Mouse (Mus musculus): ENCODE measurements around the gene Sphk2. TPM values are rescaled to one million over a fixed set of nuclear protein-coding genes. Genes with fewer than 3 reads are reported as not detected.

The Sphk2 gene
- polyA plus RNA-seq, 1 experiment from 2014 or later, result 17.2 TPM

- Histone ChIP-seq H3K9ac (replicated peaks; ENCODE audit: low read length) (no peak overlapping the region), H3K4me1 (ENCODE audit: control insufficient read depth, insufficient read depth, low read length) (peaks cover 61% of the 10 kb centered on the region), H3K4me3 (replicated peaks; ENCODE audit: low read depth, low read length) (no peak overlapping the region), H3K9me3 (ENCODE audit: control insufficient read depth, low read length) (no peaks in the 10 kb centered on the region), H3K36me3 (ENCODE audit: control insufficient read depth, insufficient read depth, low read length) (peaks cover 39% of the 10 kb centered on the region), H3K27ac (replicated peaks; ENCODE audit: low read depth, low read length) (peak overlapping the region; percentile 67), H3K4me2 (ENCODE audit: low read length) (no peak overlapping the region), H3K27me3 (ENCODE audit: control insufficient read depth, insufficient read depth, low read length) (no peaks in the 10 kb centered on the region)
- DNase-seq (no peak), ATAC-seq (ENCODE audit: low FRiP score, low TSS enrichment) (no peak)
- WGBS, result 93% methylated on average over 20 of the region's 20 CpGs
Measured at GRCm38 (mm10) chr7:45710477-45711191, 7.2 kb downstream of the Sphk2 start.

DNA sequence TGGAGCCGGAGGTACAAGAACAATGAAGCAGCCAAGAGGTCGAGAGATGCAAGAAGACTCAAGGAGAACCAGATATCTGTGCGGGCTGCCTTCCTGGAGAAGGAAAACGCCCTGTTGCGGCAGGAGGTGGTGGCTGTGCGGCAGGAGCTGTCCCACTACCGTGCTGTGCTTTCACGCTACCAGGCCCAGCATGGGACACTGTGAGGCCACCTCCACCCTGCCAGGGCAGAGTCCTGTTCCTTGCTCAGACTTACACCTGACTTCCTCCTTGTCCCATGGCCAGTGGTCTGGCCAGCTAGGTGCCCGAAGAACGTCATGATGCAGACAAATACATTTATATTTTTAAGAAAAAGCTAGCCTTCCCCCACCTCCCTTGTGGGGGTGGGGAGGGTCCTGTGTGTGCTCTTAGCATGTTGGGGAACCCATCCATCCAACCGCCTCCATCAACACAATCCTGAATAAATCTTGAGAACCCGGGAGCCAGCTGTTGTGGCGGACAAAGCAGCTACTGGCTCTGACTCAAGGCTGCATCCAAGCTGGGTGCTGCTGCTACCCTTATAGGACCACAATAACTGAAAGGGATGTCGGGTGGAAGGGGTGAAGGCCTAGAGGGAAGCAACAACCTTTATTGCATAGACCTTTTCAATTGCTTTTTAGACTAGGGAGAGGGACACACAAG is 8.0 kb downstream of the Sphk2 start:
- no peak for ATAC-seq (ENCODE audit: low FRiP score, low TSS enrichment)
- WGBS, result 61% methylated on average over 14 of the region's 14 CpGs
- no peak overlapping the region for H3K4me3 ChIP-seq (replicated peaks; ENCODE audit: low read depth, low read length)
- H3K27ac ChIP-seq (replicated peaks; ENCODE audit: low read depth, low read length), result peak overlapping the region; percentile 67
- H3K9me3 ChIP-seq (ENCODE audit: control insufficient read depth, low read length), result no peaks in the 10 kb centered on the region
- H3K4me2 ChIP-seq (ENCODE audit: low read length), result peak overlapping the region; percentile 96
- peaks cover 63% of the 10 kb centered on the region for H3K4me1 ChIP-seq (ENCODE audit: control insufficient read depth, insufficient read depth, low read length)
- H3K36me3 ChIP-seq (ENCODE audit: control insufficient read depth, insufficient read depth, low read length), result peaks cover 39% of the 10 kb centered on the region
- H3K27me3 ChIP-seq (ENCODE audit: control insufficient read depth, insufficient read depth, low read length), result no peaks in the 10 kb centered on the region
- no peak overlapping the region; the same call in 1 of the 2 replicates for H3K9ac ChIP-seq (replicated peaks; ENCODE audit: low read length)
- no peak for DNase-seq

- DNase-seq (peak; percentile 84), ATAC-seq (ENCODE audit: low FRiP score, low TSS enrichment) (no peak)
- H3K4me2 ChIP-seq (ENCODE audit: low read length), result peak overlapping the region; percentile 96
Measured at GRCm38 (mm10) chr7:45709036-45709435, 8.8 kb downstream of the Sphk2 start.

GRCm38 (mm10) chr7:45708221-45708761 is 9.5 kb downstream of the Sphk2 start:
- Histone ChIP-seq H3K9ac (replicated peaks; ENCODE audit: low read length) (0 out of 2 replicates have a peak overlapping the region, but pooled peaks have one; percentile 6), H3K9me3 (ENCODE audit: control insufficient read depth, low read length) (no peaks in the 10 kb centered on the region), H3K4me2 (ENCODE audit: low read length) (peak overlapping the region; percentile 96), H3K36me3 (ENCODE audit: control insufficient read depth, insufficient read depth, low read length) (peaks cover 36% of the 10 kb centered on the region), H3K27me3 (ENCODE audit: control insufficient read depth, insufficient read depth, low read length) (no peaks in the 10 kb centered on the region), H3K4me3 (replicated peaks; ENCODE audit: low read depth, low read length) (no peak overlapping the region), H3K4me1 (ENCODE audit: control insufficient read depth, insufficient read depth, low read length) (peaks cover 65% of the 10 kb centered on the region), H3K27ac (replicated peaks; ENCODE audit: low read depth, low read length) (peak overlapping the region; percentile 67)
- no peak for DNase-seq
- 56% methylated on average over 13 of the region's 13 CpGs for WGBS
- no peak for ATAC-seq (ENCODE audit: low FRiP score, low TSS enrichment)

More at GRCm38 (mm10) chr7:45709036-45709435, 8.8 kb downstream of the Sphk2 start:
- H3K27ac ChIP-seq (replicated peaks; ENCODE audit: low read depth, low read length), result peak overlapping the region; percentile 67
- WGBS, result 20% methylated on average over 6 of the region's 6 CpGs
- no peak overlapping the region for H3K4me3 ChIP-seq (replicated peaks; ENCODE audit: low read depth, low read length)
- H3K4me1 ChIP-seq (ENCODE audit: control insufficient read depth, insufficient read depth, low read length), result peaks cover 58% of the 10 kb centered on the region
- H3K36me3 ChIP-seq (ENCODE audit: control insufficient read depth, insufficient read depth, low read length), result peaks cover 39% of the 10 kb centered on the region
- no peaks in the 10 kb centered on the region for H3K27me3 ChIP-seq (ENCODE audit: control insufficient read depth, insufficient read depth, low read length)
- H3K9me3 ChIP-seq (ENCODE audit: control insufficient read depth, low read length), result no peaks in the 10 kb centered on the region
- H3K9ac ChIP-seq (replicated peaks; ENCODE audit: low read length), result no peak overlapping the region

GRCm38 (mm10) chr7:45707375-45707967 is 10.3 kb downstream of the Sphk2 start:
- peak; percentile 91 for DNase-seq
- Histone ChIP-seq H3K27me3 (ENCODE audit: control insufficient read depth, insufficient read depth, low read length) (no peaks in the 10 kb centered on the region), H3K27ac (replicated peaks; ENCODE audit: low read depth, low read length) (peak overlapping the region; percentile 1; the same call in 1 of the 2 replicates), H3K4me3 (replicated peaks; ENCODE audit: low read depth, low read length) (peak overlapping the region; percentile 51), H3K4me2 (ENCODE audit: low read length) (peak overlapping the region; percentile 96), H3K9ac (replicated peaks; ENCODE audit: low read length) (no peak overlapping the region), H3K4me1 (ENCODE audit: control insufficient read depth, insufficient read depth, low read length) (peaks cover 73% of the 10 kb centered on the region), H3K36me3 (ENCODE audit: control insufficient read depth, insufficient read depth, low read length) (peaks cover 28% of the 10 kb centered on the region), H3K9me3 (ENCODE audit: control insufficient read depth, low read length) (no peaks in the 10 kb centered on the region)
- WGBS, result under 1% methylated on average over 27 of the region's 27 CpGs
- no peak for ATAC-seq (ENCODE audit: low FRiP score, low TSS enrichment)

- Histone ChIP-seq H3K9me3 (ENCODE audit: control insufficient read depth, low read length) (no peaks in the 10 kb centered on the region), H3K4me1 (ENCODE audit: control insufficient read depth, insufficient read depth, low read length) (peaks cover 73% of the 10 kb centered on the region), H3K4me3 (replicated peaks; ENCODE audit: low read depth, low read length) (peak overlapping the region; percentile 51), H3K27me3 (ENCODE audit: control insufficient read depth, insufficient read depth, low read length) (no peaks in the 10 kb centered on the region), H3K4me2 (ENCODE audit: low read length) (peak overlapping the region; percentile 96), H3K9ac (replicated peaks; ENCODE audit: low read length) (peak overlapping the region; percentile 61), H3K36me3 (ENCODE audit: control insufficient read depth, insufficient read depth, low read length) (peaks cover 21% of the 10 kb centered on the region), H3K27ac (replicated peaks; ENCODE audit: low read depth, low read length) (0 out of 2 replicates have a peak overlapping the region, but pooled peaks have one; percentile 1)
- ATAC-seq (ENCODE audit: low FRiP score, low TSS enrichment) (no peak), DNase-seq (peak; percentile 86)
- WGBS, result 2% methylated on average over 36 of the region's 45 CpGs
Measured at GRCm38 (mm10) chr7:45706721-45707241, 11.0 kb downstream of the Sphk2 start.

DNA sequence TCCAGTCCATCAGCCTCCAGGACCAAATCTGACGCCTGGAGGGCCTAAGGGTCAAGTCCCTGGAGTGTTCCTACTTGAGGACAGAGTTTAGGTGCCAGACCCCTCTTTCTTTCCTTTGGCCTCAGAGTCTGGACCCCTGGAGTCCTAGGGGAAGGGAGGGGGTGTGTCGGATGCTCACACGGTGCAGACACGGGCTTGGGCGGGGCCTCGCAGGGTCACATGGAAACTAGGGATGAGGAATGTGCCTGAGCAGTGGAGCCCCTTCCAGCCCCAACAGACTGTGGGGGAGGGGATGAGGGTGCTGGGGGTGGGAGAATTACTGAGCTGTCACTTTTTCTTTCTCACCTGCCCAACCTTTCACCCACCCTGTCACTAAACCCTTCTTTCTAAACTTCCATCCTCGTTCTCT is 11.9 kb downstream of the Sphk2 start:
- H3K9me3 ChIP-seq (ENCODE audit: control insufficient read depth, low read length), result no peaks in the 10 kb centered on the region
- ATAC-seq (ENCODE audit: low FRiP score, low TSS enrichment) (no peak), DNase-seq (no peak)
- H3K36me3 ChIP-seq (ENCODE audit: control insufficient read depth, insufficient read depth, low read length), result peaks cover 12% of the 10 kb centered on the region
- peak overlapping the region; percentile 96 for H3K4me2 ChIP-seq (ENCODE audit: low read length)
- H3K4me1 ChIP-seq (ENCODE audit: control insufficient read depth, insufficient read depth, low read length), result peaks cover 80% of the 10 kb centered on the region
- no peak overlapping the region for H3K27ac ChIP-seq (replicated peaks; ENCODE audit: low read depth, low read length)
- H3K27me3 ChIP-seq (ENCODE audit: control insufficient read depth, insufficient read depth, low read length), result no peaks in the 10 kb centered on the region
- H3K9ac ChIP-seq (replicated peaks; ENCODE audit: low read length), result 0 out of 2 replicates have a peak overlapping the region, but pooled peaks have one; percentile 39
- WGBS, result 0% methylated on average over 7 of the region's 7 CpGs
- peak overlapping the region; percentile 51 for H3K4me3 ChIP-seq (replicated peaks; ENCODE audit: low read depth, low read length)

DNA sequence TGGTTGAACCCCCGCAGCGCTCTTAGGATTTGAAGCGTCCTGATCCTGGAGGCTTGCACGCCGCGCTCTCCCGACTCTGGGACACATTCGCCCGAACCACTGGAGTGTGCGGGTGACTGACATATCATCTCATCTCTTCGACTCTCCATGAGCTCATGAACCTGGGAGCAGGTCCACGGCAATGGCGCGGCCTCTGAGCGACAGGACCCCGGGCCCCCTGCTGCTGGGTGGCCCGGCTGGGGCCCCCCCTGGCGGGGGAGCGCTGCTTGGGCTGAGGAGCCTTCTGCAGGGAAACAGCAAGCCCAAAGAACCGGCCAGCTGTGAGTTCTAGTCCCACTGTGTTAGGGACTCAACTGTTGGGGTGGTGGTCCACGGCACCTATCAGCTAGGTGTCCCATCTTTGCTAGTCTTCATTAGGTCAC is 12.3 kb downstream of the Sphk2 start:
- Histone ChIP-seq H3K4me2 (ENCODE audit: low read length) (peak overlapping the region; percentile 96), H3K4me3 (replicated peaks; ENCODE audit: low read depth, low read length) (peak overlapping the region; percentile 51), H3K36me3 (ENCODE audit: control insufficient read depth, insufficient read depth, low read length) (peaks cover 8% of the 10 kb centered on the region), H3K9ac (replicated peaks; ENCODE audit: low read length) (peak overlapping the region; percentile 39; the same call in 1 of the 2 replicates), H3K27me3 (ENCODE audit: control insufficient read depth, insufficient read depth, low read length) (no peaks in the 10 kb centered on the region), H3K4me1 (ENCODE audit: control insufficient read depth, insufficient read depth, low read length) (peaks cover 77% of the 10 kb centered on the region), H3K9me3 (ENCODE audit: control insufficient read depth, low read length) (no peaks in the 10 kb centered on the region), H3K27ac (replicated peaks; ENCODE audit: low read depth, low read length) (peak overlapping the region; percentile 60)
- no peak for DNase-seq
- ATAC-seq (ENCODE audit: low FRiP score, low TSS enrichment), result no peak
- WGBS, result under 1% methylated on average over 21 of the region's 21 CpGs

All from midbrain, embryonic 14.5 days (tissue).